Mouse (Mus musculus) megakaryocyte-erythroid progenitor cell, adult 5-6 weeks (primary cell): ENCODE results near the gene Kat7. TPM values are rescaled to one million over a fixed set of nuclear protein-coding genes. Genes with fewer than 3 reads are reported as not detected.
A peak's percentile ranks its signal among the peaks of the same experiment; 100 is the strongest.

Experiments used
- ATAC-seq: replicated peaks from 2 replicates; pipeline ENCODE4 v1.8.0; 2016; ENCODE audit warnings: mild to moderate bottlenecking, inconsistent platforms; ENCODE audit not compliant: severe bottlenecking, poor library complexity, low FRiP score, low TSS enrichment
- total RNA-seq, 2 experiments: library from RNA; stranded (forward) in 1 of 2; stranded (reverse) in 1 of 2; fragments of 200-1000, 215-1000 nt in 1 of 2; fragments of >200 nt in 1 of 2; fragmentation: Nextera tagmentation in 1 of 2; gene quantifications; 2 replicates each; pipeline ENCODE4 v1.2.3; 2014 to 2017

Kat7 gene
- total RNA-seq (2014; fragmentation: Nextera tagmentation) (62.2 and 67.6 TPM in 2 replicates), total RNA-seq (2017) (60.5 and 78.9 TPM in 2 replicates)

- ATAC-seq = peak; percentile 83
Measured at GRCm38 (mm10) chr11:95310007-95310647, at the start of gene Kat7. Gene Kat7, minus strand, starts transcription at chr11:95310246.

- no peak for ATAC-seq
Measured at GRCm38 (mm10) chr11:95358263-95358662, 48.2 kb upstream of the Kat7 start.

GRCm38 (mm10) chr11:95356469-95357273 is 46.6 kb upstream of the Kat7 start:
- ATAC-seq = peak; percentile 93

GRCm38 (mm10) chr11:95356039-95356438 is 46.0 kb upstream of the Kat7 start:
- ATAC-seq = peak; percentile 31

GRCm38 (mm10) chr11:95355661-95356011 is 45.6 kb upstream of the Kat7 start:
- no peak for ATAC-seq

GRCm38 (mm10) chr11:95354945-95355660 is 45.1 kb upstream of the Kat7 start:
- ATAC-seq = no peak

GRCm38 (mm10) chr11:95354228-95354944 is 44.3 kb upstream of the Kat7 start:
- no peak for ATAC-seq

- no peak for ATAC-seq
Measured at GRCm38 (mm10) chr11:95353226-95353625, 43.2 kb upstream of the Kat7 start.

- no peak for ATAC-seq
Measured at GRCm38 (mm10) chr11:95352686-95353085, 42.6 kb upstream of the Kat7 start.

- no peak for ATAC-seq
Measured at GRCm38 (mm10) chr11:95350960-95351359, 40.9 kb upstream of the Kat7 start.

GRCm38 (mm10) chr11:95350289-95350688 is 40.2 kb upstream of the Kat7 start:
- ATAC-seq = no peak

- no peak for ATAC-seq
Measured at GRCm38 (mm10) chr11:95344181-95344580, 34.1 kb upstream of the Kat7 start.

GRCm38 (mm10) chr11:95343180-95343579 is 33.1 kb upstream of the Kat7 start:
- ATAC-seq = no peak

GRCm38 (mm10) chr11:95340664-95341063 is 30.6 kb upstream of the Kat7 start:
- ATAC-seq = no peak

GRCm38 (mm10) chr11:95340259-95340658 is 30.2 kb upstream of the Kat7 start:
- ATAC-seq = no peak

- ATAC-seq = peak; percentile 68
Measured at GRCm38 (mm10) chr11:95339471-95340021, 29.5 kb upstream of the Kat7 start.

- ATAC-seq = no peak
Measured at GRCm38 (mm10) chr11:95337846-95338342, 27.8 kb upstream of the Kat7 start.

GRCm38 (mm10) chr11:95337129-95337813 is 27.2 kb upstream of the Kat7 start:
- peak; percentile 15; the same call in 1 of the 2 replicates for ATAC-seq
